Mouse (Mus musculus) neutrophil, adult 5-6 weeks (primary cell): ENCODE data around the gene Lrrc28. TPM values are rescaled to one million over a fixed set of nuclear protein-coding genes. Genes with fewer than 3 reads are reported as not detected.
A peak's percentile ranks its signal among the peaks of the same experiment; 100 is the strongest.

ENCODE experiments used
- ATAC-seq: fragments of 151-379, 151-347 bp; 2 replicates; pipeline ENCODE4 v1.8.0; 2017; ENCODE audit warnings: mild to moderate bottlenecking, moderate TSS enrichment; ENCODE audit not compliant: insufficient number of reproducible peaks, poor library complexity, low FRiP score, severe bottlenecking; ENCODE audit errors: extremely low read depth
- total RNA-seq: library from RNA; stranded (forward); fragments of 200-1000 nt; gene quantifications from 2 replicates; pipeline ENCODE4 v1.2.3, GENCODE M21; 2017

The Lrrc28 gene
- total RNA-seq, 1 experiment from 2014 or later: 17.6 TPM

DNA sequence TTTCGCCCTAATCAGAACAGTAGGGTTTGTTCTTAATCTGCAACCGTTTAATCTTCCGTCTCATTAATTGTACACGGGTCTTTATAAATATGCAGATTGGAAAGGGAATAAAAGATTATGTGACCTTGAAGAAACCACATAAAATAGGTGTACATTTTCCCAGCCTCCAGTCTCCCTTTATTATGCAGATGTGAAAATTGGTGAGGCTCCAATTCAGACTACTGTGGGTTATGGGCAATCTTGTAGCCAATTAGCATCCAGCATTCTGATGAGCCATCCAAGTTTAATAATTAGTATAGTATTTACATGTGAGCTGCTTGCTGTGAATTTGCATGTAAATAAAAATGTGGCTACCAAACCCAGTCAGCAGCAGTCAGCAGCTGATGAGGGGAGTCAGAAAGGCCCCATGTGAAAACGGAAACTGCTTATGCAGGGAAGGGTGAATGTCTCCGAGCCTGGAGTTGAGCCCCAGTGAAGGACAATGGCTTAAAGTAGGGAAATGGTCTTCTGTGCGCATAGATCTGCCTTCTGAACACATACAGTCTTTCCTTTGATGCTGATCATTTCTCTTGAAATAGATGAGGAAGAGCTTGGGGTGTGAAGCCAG, 176.2 kb downstream of the Lrrc28 start:
- ATAC-seq: no peak

DNA sequence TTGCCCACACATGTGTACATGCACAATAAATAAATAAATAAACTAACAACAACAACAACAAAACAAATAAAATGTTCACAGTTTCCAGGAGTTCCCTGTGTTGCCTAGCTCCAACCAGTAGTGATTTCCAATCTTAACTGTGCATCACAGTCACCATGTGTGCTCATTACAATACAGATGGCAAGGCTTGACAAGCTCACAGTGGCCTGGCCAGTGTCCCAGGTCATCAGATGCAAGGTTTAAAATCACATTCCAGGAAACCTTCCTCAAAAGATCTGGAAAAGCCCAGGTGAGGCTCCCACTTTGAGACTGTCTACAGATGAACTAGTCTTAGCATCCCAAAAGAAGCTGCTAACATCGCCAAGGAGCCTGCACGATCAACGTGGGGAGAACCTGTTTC, 176.9 kb downstream of the Lrrc28 start:
- ATAC-seq: no peak

DNA sequence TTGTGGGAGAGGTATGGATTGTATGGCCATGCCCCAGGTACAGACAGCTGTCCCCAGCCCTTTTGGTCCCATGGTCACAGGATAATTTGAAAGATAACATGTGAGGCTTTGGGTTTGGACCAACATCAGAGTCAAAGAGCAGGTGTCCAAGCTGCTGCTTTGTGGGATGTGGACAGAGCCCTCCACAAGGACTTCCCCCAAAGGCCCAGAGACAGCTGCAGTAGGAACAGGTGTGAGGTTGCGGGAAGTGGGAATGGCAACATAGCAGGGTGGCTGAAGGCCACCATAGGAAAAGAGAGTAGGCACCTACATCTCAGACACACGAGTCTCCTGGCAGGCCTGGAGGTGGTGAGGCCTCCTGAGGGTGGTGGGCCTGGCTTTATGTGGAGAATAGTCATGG, 178.7 kb downstream of the Lrrc28 start:
- no peak for ATAC-seq

DNA sequence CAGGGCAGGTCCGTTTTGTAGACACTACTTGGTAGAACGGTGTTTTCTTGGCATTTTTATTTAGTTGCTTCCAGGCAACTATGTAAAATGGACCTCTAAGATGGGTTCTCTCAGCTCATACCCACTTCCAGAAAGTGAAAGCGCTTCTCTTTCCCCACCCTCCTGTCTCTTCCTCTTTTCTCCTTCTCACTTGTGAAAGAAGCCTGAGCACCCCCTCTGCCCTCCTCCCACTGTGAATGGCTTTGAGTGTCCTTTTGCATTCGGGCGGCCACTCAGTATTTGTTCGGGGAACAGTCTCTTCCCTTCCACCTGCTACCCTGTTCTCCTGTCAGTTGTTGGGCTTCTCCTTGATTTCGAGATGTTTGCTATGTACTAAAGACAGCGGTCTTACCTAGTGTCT, 180.4 kb downstream of the Lrrc28 start:
- peak; percentile 54 for ATAC-seq

DNA sequence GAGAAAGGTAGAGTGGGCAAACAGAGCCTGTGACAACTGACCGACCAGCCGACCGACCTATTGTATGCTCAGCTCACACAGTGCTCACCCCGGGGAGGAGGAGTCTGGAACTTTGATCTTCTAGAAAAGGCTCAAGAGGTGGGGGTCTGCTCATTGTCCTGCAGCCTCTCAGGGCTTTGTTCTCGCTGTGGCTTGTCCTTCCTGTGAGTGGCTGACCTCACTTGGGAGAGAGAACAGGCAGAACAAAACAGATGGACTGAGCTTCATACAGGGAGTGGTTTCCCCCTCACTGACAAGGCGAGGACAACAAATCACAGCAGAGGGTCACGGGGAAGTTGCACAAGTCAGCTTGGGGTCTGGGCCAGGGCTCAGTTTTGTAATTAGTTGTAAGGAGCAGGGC, 181.5 kb downstream of the Lrrc28 start:
- ATAC-seq: no peak

Other genes starting within 250 kb of the Lrrc28 start
- gene Ttc23, start 2.1 kb upstream of the Lrrc28 start, total RNA-seq: 1.2 and 3.1 TPM in 2 replicates
- gene Synm, start 114.5 kb upstream of the Lrrc28 start, total RNA-seq: not detected in 2 replicates